Mouse (Mus musculus) brown adipose tissue, adult 24 weeks (tissue): ENCODE data around the gene Scn10a. TPM values are rescaled to one million over a fixed set of nuclear protein-coding genes. Genes with fewer than 3 reads are reported as not detected.

Experiments used
- H3K27ac ChIP-seq: fragments of 200-500 bp; replicated peaks from 2 replicates; pipeline ENCODE4 v1.5.1; 2012; ENCODE audit warnings: low read depth, mild to moderate bottlenecking, low read length
- H3K4me1 ChIP-seq: fragments of 200-500 bp; 2 replicates; pipeline ENCODE4 v1.6.1; 2012; ENCODE audit warnings: low read length, mixed read lengths; ENCODE audit not compliant: control insufficient read depth, insufficient read depth, insufficient read length
- H3K4me3 ChIP-seq: fragments of 200-500 bp; 2 replicates; pipeline ENCODE4 v1.5.1; 2012; ENCODE audit warnings: low read depth, mild to moderate bottlenecking, low read length, moderate library complexity; ENCODE audit not compliant: insufficient read depth
- polyA plus RNA-seq: library from polyadenylated mRNA; stranded (reverse); fragments of >200 nt; gene quantifications from 2 replicates; pipeline ENCODE4 v1.2.4, GENCODE M21; 2012; ENCODE audit not compliant: missing spikeins, insufficient read depth, insufficient read length

The Scn10a gene
- polyA plus RNA-seq, 1 experiment: not detected

DNA sequence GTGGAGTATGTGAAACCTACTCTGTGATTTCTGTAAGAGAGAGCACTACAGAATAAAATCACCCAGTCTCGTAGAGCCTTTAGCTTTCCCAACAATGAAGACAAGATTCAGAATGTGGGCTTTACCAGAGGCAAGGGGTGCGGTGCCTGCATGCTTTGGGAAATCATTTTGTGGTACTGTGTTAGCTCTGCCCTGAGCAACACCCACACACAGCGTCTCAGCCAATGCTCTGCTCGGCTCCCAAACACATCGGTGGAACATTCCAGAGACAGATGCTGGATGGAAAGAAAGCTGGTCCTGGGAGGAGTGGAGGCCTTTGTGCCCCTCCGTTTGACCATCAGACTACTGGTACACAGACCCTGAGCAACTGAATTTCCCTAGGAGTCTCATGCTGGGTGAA lies 104.3 kb downstream of the Scn10a start:
- no peak overlapping the region for H3K4me3 ChIP-seq
- H3K4me1 ChIP-seq: no peaks in the 10 kb centered on the region
- no peak overlapping the region for H3K27ac ChIP-seq

- H3K27ac ChIP-seq: no peak overlapping the region
- no peak overlapping the region for H3K4me3 ChIP-seq
- H3K4me1 ChIP-seq: no peaks in the 10 kb centered on the region
Observed at GRCm38 (mm10) chr9:119610563-119611166, 108.5 kb downstream of the Scn10a start.

- H3K4me1 ChIP-seq: no peaks in the 10 kb centered on the region
Observed at GRCm38 (mm10) chr9:119606906-119607305, 112.2 kb downstream of the Scn10a start.

GRCm38 (mm10) chr9:119604607-119605006 lies 114.5 kb downstream of the Scn10a start:
- Histone ChIP-seq H3K4me1 (no peaks in the 10 kb centered on the region), H3K27ac (no peak overlapping the region), H3K4me3 (no peak overlapping the region)

More at GRCm38 (mm10) chr9:119606906-119607305, 112.2 kb downstream of the Scn10a start:
- Histone ChIP-seq H3K27ac (no peak overlapping the region), H3K4me3 (no peak overlapping the region)

GRCm38 (mm10) chr9:119598501-119598900 lies 120.6 kb downstream of the Scn10a start:
- no peak overlapping the region for H3K4me3 ChIP-seq
- H3K4me1 ChIP-seq: no peaks in the 10 kb centered on the region
- H3K27ac ChIP-seq: no peak overlapping the region

GRCm38 (mm10) chr9:119597332-119597731 lies 121.8 kb downstream of the Scn10a start:
- Histone ChIP-seq H3K4me3 (no peak overlapping the region), H3K4me1 (no peaks in the 10 kb centered on the region), H3K27ac (no peak overlapping the region)

GRCm38 (mm10) chr9:119589592-119589991 lies 129.5 kb downstream of the Scn10a start:
- Histone ChIP-seq H3K4me3 (no peak overlapping the region), H3K4me1 (no peaks in the 10 kb centered on the region), H3K27ac (no peak overlapping the region)

DNA sequence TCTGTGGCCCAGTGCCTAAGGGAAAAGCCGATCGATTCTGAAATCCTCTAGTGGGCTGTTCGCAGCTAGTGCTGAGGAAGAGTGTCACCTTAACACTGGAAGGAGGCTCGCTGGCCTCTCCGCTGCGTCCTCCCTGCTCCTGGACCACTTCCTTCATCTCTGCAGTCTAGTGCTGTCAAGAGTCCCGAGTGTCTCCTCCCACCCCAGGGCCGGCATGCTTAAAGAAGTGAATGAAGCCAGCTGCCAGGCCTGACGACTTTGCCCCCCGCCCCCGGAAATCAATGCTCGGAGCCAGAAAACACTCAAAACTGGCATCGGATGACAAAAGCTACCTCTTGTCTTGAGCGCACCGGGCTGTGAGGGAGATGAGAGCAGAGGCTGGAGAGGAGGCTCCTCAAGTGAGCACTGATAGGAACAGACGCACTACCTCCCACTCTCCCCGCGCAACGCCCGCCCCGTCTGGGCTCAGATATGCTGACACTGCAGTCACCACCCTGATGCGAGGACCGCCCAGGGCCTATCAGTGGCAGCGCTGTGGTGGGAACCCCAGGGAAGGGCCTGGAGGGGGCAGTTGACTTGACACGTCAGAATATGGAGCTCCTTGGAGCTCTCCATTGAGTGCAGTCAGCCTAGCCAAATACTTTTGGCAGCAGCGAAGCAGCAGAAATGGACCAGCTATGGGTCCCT lies 130.2 kb downstream of the Scn10a start:
- Histone ChIP-seq H3K4me3 (no peak overlapping the region), H3K27ac (no peak overlapping the region), H3K4me1 (no peaks in the 10 kb centered on the region)

DNA sequence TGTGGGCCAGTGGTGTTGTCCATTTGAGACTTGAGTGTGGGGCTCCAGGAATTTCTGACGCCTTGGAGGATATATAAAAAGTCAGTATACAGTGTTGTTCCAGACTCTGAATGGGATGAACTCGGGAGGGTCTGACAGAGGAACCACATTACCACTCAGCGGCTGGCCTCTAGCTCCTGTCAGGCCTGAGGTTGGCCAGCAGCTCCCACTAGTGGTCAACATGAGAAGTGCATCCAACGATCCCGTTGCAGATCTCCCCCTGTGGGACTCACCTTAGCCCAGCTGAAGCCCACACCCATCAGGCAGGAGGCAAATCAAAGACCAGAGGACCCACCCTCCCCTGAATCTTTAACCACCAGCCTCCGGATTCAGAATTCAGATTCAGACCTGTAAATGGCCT lies 138.5 kb downstream of the Scn10a start:
- Histone ChIP-seq H3K4me3 (no peak overlapping the region), H3K27ac (no peak overlapping the region), H3K4me1 (no peaks in the 10 kb centered on the region)

- Histone ChIP-seq H3K4me3 (no peak overlapping the region), H3K27ac (no peak overlapping the region), H3K4me1 (no peaks in the 10 kb centered on the region)
Observed at GRCm38 (mm10) chr9:119580187-119580586, 138.9 kb downstream of the Scn10a start.

- peak within 1 kb of the TSS; percentile 38 for H3K4me3 ChIP-seq
- no peak within 1 kb of the TSS for H3K27ac ChIP-seq
- no peaks in the 10 kb centered on the region for H3K4me1 ChIP-seq
Observed at GRCm38 (mm10) chr9:119578636-119579438, 140.3 kb downstream of the Scn10a start, which contains the start of gene Scn5a. Gene Scn5a, minus strand, starts transcription at chr9:119579016.

- Histone ChIP-seq H3K27ac (no peak overlapping the region), H3K4me3 (no peak overlapping the region)
Observed at GRCm38 (mm10) chr9:119578311-119578635, 140.8 kb downstream of the Scn10a start.

DNA sequence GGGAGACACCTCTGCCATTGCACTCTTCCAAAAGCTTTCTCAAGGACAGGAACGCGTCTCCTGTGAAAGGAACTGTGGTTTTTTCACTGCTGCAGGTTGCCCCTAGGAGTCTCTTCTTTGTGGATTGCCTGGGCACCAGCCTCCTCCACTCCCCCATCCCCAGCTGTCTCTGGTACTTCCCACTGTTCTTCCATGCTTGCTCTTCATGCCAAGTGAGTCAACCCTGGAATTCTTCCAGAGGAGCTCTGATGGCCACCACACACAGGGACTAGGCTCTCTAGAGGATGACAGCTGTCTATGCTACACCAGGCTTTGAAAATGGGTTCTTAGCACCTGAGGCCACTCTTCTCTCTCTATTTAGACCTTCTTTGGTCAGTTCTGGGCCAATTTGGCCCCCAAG lies 142.1 kb downstream of the Scn10a start:
- H3K4me1 ChIP-seq: no peaks in the 10 kb centered on the region
- H3K27ac ChIP-seq: no peak overlapping the region
- H3K4me3 ChIP-seq: no peak overlapping the region

More at GRCm38 (mm10) chr9:119578311-119578635, 140.8 kb downstream of the Scn10a start:
- no peaks in the 10 kb centered on the region for H3K4me1 ChIP-seq

GRCm38 (mm10) chr9:119575732-119576131 lies 143.4 kb downstream of the Scn10a start:
- H3K4me1 ChIP-seq: no peaks in the 10 kb centered on the region
- no peak overlapping the region for H3K4me3 ChIP-seq
- no peak overlapping the region for H3K27ac ChIP-seq

DNA sequence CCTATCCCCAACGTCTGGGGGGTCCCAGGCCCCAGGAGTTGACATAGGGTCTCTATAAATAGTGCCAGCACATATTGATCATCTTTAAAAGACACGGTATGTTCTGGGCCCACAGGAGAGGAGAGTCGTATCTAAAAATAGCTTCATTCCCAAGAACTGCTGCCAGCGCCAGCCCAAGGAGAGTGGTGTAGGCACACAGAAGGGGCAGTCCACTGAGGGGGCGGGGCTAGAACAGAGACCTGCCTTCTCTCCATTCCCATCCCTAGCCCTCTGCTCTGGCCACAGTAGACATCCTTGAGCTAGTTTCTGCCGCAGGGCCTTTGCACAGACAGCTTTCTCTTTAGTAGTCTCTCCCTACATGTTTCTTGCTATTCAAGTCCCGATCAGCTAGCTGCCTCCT lies 144.8 kb downstream of the Scn10a start:
- Histone ChIP-seq H3K4me3 (no peak overlapping the region), H3K4me1 (no peaks in the 10 kb centered on the region), H3K27ac (no peak overlapping the region)
